Mouse (Mus musculus) gonadal fat pad, adult 2 months (tissue): ENCODE data around the gene Gata5. TPM values are rescaled to one million over a fixed set of nuclear protein-coding genes. Genes with fewer than 3 reads are reported as not detected.

Source experiments
- DNase-seq: peaks from one replicate; pipeline ENCODE4 v3.0.0-alpha.2; 2012; ENCODE audit warnings: low read depth
- polyA plus RNA-seq: library from polyadenylated mRNA; depleted of rRNA; stranded (reverse); fragments of >200 nt; gene quantifications from 2 replicates; pipeline ENCODE4 v1.2.3, GENCODE M21; 2012

The Gata5 gene
- polyA plus RNA-seq, 1 experiment, result 0.70 TPM

DNA sequence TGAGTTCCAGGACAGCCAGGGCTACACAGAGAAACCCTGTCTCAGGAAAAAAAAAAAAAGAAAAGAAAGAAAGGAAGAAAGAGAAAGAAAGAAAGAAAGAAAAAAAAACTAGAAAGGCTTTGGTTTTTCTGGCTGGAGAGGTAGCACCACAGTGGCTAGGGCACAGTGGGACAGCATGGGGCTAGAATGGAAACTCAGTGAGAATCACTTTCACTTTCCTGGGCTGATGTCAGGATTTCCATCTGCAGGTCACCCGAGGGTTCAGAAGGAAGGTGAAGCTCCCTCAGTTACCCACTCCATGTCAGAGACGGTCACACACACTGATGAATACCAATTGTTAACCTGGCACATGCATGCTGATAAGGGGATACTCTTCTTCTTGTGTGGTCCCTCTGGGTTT, 26.8 kb downstream of the Gata5 start:
- DNase-seq, result no peak

DNA sequence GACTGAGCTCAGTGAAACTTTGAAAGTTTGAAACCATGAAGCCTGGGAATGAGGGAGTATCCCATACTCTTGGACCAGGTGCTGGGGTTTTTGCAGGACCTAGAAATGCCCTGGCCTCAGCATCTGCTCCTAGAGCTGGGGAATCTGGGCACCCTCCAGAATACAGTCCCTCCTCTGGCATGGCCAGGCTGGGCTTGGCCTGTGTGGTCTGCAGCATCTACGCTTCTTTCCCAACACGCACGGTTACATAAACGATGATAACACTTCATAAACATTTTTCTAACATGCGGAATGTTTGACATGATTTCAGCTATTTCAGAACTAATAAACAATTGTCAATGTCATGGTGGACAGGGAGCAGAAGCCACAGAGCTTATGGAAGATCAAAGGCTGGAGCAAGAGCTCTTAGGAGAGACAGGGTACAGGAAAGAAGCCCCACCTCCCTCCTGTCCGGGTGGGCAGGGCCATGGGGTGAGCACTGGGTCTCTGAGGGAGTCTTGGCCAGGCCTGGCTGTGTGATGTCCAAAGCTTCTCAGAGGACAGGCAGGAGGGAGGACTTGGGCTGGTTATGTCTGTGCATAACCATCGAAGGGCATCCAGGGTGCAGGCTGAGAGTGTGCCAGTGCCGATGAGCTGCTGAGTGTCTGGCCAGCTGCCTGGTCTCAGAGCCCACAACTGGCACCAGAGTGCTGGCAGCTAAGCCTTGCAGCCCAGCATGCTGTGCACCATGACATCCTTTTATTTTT, 27.9 kb downstream of the Gata5 start:
- no peak for DNase-seq

DNA sequence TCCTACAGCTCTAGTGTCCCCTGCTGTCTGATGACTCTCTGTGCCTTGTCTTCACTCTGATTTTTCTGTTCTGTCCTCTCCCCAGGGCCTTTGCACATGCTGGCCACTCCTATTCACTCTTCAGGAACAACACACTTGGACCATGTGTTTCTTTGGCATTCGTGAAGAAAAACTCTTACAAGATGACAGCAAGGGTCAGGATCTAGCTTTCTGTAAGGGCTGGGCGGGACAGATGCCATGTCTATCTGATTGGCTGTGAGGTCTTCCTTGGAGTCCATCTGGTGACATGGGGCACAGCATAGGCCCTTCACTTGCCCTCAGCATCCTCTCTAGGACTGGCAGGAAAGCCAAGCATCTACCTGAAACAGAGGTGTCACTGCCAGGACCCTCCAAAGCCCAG, 28.5 kb downstream of the Gata5 start:
- no peak for DNase-seq

DNA sequence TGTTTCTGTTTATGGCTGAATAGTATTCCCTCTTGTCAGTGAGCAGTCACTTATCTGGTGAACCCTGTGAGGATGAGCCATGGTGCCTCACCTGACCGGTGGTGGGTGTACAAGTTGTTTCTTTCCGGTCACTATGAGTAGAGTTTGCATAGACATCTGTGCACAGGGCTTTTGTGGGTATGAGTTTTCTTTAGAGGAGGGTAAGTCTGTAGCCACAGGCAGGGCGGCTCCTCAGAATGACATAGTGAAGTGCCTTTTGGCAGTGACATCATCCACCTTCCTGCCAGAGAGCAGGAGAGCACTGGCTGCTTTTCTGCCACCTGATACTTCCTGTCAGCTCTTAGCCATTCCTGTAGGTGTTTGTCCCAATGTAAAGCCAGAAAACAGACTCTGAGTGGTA, 29.0 kb downstream of the Gata5 start:
- no peak for DNase-seq

DNA sequence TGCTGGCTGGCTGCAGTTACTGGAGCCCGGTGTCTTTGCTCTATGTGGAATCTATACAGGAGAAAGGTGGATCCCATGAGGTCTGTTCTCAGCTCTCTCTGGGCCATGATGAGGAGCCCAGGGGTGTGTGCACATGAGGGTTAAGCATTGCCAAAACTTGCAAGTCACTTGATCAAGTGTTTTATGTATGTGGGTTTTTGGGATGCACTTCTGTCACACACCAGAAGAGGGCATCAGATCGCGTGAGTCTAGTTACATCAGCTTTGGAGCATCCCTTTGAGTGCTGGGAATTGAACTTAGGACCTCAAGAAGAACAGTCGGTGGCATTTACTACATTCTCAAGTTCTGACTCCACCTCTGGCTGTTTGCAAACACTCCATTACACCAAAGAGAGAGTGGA, 29.9 kb downstream of the Gata5 start:
- DNase-seq, result no peak

DNA sequence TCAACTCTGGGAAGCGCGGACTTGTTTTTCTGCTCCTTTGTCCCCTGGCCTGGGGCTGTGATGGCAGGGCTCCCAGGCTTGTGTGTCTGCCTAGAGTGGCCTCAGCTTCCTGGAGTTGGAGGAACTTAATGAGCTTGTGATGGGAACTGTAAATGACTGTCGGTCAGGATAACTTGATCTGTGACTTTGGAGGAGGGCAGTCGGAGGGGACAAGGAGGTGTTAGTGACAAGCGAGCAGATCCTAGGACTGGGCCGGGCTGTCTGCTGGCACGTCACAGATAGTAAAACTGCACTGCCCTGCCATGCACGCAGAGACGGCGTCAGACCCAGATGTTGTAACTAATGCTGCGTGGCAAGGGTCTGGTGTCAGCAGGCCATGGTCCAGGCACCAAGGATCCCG, 31.0 kb downstream of the Gata5 start:
- DNase-seq, result no peak

DNA sequence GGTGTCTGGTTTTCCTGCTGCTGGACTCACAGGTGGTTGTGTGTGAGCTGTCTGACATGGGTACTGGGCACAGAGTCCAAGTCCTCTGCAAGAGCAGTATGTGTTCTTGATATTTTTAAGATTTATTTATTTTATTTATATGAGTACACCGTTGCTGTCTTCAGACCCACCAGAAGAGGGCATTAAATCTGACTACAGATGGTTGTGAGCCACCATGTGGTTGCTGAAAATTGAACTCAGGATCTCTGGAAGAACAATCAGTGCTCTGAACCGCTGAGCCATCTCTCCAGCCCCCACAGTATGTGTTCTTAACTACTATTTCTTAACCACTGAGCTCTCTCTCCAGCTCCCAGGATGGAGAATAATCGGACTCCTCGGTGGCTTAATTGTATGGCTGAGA, 32.3 kb downstream of the Gata5 start:
- no peak for DNase-seq

DNA sequence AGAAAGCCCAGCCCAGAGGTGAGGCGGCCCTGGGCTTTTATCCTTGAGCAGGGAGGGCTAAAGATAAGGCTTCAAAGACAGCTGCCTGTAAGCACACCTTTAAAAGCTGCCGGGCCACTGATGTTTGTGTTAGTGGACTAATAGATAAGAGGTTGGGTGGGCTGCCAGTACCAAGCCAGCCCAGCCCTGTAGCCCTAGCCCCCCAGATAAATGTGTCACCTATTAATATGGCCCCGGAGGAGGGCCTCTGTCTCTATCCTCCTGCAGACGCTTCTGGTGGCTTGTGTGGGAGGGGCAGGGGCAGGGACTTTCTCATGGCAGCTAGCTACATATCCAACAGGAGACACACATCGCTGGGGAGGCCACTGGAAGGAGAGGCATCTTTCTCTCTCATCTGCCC, 33.7 kb downstream of the Gata5 start:
- DNase-seq, result no peak

DNA sequence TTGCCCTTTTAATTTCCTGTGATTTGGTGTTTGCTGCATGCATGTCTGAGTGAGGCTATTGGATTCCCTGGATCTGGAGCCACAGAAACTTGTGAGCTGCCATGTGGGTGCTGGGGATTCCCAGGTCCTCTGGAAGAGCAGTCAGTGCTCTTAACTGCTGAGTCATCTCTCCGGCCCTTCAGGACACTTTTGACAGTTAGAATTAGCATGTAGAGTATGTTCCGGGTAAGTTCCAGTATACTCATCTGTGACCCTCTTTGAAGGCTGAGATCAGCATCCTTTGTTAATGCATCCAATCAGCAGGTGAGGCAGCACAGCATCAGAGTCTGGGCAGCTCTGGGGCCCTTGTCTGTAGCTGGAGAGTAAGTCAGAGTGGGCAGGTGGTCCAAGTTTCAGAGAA, 34.2 kb downstream of the Gata5 start:
- no peak for DNase-seq

DNA sequence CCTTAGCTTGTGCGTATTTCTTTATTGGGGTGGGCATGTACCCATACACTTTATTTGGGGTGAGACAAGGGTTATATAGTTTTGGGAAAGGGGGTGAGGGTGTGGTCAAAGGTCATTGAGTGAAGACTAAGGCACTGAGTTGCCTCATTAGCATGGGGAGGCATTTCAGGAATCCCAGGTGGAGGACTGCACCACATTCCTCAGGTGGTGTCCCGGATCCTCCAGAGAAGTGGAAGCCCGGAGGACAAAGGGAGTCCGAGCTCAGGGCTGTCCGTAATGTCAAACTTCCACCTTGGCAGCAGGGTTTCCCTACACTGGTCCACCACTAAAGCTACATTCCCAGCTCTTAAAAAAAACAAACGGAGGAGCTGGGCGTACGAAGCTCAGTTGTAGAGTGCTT, 41.6 kb downstream of the Gata5 start:
- no peak for DNase-seq

DNA sequence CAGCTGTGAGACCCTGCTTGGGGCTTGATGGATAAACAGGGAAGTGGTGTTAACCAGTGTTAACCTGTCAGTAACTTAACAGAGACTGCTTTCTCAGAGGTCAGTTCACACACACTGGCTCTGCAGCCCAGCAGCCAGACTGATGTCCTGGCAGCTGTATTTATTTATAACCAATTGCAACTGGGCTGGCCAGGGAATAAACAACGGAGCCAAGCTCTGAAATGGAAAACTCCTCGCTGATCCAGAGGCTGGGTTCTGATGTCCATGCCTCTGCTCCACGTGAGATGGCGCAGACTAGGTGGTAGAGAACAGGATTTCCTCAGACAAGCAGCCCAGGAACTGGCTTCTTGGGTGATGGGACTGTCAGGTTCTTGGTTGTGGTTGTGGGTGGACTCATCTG, 42.5 kb downstream of the Gata5 start:
- no peak for DNase-seq

DNA sequence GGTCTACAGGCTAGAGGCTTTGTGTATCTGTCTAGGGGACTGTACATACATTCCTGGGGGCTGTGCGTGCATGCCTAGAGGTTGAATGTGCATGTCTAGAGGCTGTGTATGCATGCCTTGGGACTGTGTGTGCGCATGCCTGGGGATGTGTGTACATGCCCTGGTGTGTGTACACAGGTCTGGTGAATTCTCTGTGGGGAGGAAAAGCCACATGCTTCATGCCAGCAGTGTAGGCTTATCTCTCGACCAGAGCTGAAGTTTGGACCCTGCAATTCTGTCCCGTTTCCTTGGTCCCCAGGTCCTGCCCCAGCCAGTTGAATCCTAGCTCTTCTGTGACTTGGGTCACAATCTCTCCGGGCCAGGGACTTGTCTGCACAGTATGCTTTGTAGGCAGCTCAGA, 42.9 kb downstream of the Gata5 start:
- DNase-seq, result no peak

DNA sequence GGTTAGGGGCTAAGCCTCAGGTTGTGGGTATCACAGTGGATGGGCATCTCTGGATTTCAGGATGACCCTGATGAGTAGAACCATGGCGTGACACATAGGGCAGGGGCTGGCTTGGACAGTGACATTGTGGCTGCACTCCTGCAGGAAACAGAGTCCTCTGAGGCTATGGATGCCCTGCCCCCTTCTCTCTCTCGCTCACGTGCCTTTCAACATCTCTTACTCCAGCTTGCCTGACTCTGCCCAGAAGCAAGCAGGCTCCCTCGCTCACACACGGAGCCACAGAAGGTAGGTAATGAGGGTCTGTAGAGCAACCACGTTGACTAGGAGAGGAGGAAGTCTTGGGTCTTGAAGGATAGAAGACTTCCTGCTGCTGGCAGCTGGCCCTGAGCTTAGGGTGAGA, 44.0 kb downstream of the Gata5 start:
- no peak for DNase-seq

DNA sequence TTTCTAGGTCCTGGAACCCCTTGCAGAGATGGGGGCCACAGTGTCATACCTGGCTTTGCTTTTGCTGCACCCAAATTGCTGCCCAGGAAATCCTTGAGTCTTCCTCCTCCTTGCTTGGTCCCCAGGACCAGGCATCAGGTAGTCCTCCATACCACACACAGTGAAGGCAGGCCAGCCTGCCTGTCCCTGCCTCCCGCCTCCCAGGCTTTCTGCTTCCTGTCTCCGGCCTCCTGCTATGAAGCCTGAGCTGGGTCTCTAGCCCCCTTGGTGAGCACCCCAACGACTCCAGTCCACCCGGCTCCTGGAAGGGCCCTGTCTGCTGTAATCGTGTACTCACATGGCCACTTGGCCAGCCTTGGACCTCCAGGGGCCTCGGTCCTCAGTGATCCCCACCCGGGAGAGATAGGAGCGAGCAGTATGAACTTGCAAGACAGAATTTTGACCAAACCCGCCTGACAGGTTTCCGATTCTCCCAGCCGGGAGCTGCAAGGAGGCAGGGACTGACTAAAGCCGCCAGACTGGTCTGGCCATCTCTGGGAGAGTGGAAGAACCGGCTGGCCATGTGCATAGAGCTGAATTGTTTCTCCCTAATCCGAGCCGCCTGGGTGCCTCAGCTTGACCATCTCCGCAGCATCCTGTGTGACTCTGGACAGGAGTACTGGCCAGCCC, 44.9 kb downstream of the Gata5 start, which contains the start of gene Rbbp8nl:
Gene Rbbp8nl (minus strand): TSS at position 440 of the 669 bp plus-strand sequence.
- DNase-seq, result peak; percentile 71

DNA sequence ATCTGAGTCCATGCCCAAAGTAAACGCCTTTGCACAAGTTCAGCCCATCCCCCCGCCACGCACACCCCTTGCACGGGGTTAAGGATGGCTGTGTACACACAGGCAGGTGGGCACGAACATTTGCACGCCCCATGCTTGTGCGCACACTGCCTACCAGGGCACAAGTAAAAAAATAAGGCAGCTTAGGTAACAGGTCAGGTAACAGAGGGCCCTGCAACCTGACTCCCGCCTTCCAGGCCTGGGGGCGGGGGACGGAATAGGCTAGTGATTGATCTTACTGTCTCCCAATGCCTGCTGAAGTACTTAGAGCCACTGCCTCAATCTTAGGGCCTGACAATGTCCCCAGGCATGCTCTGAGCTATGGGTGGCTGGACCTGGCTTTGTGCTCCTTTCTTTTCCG, 45.5 kb downstream of the Gata5 start:
- DNase-seq, result no peak

DNA sequence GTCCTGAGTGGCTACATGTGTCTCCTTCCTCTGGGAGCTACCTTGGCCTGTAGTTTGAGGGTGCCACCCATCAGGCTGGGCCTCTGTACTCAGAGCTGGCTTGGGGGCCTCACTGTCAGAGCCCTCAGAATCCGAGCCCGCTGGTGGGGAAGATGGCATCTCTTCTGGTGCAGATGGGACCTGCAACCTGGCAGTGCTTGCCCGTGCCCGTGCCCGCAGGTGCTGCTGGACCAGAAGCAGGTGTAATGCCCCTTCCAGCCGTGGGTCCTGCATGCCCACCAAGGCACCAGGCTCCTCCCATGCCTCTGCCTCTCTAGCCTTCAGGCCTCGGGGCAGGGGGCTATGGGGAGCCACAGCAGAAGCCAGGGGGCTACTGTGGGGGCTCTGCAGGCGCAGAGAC, 55.2 kb downstream of the Gata5 start:
- DNase-seq, result no peak

DNA sequence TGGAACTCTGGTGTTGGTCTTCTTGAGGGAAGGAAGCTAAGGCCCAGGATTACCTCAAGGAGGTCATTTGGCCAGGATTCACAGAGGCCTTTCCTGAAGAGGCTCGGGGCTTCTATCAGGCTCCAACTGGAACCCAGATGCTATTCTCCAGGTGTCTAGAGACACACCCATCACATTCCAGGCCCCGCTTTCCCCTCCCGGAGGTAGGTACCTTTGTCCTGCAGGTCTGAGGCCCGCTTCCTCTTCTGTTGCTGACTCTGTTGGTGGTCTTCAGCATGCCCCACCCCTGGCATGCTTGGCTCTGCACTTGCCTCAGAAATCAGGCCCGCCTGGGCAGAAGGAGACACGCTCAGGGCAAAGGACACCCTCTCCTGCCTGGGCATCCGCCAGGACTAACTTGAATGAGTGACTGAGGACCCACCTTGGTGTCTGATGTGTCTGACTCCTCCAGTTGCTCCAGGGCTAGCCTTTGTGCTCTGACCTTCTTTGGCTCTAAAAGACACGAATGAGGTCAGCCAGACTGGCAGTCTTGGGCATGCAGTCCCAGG, 56.7 kb downstream of the Gata5 start:
- DNase-seq, result no peak

DNA sequence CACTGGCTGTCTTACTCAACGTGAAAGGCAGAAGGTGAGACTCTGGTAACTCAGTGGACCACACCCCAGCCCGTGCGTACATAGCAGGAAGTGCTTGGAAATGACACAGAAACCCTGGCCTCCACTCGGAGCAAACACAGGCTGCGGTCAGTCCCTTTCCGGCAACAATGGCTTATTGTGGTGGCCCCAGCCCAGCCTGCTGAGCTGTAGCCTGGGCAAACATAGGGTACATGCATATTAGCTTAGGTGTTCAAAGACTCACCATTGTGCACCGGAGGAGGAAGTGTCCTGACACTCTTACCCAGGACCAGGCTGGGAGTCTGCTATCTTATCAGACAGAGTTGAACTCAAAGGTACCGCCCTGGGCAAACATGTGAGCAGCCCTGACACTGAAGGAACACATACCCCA, 57.6 kb downstream of the Gata5 start:
- no peak for DNase-seq

DNA sequence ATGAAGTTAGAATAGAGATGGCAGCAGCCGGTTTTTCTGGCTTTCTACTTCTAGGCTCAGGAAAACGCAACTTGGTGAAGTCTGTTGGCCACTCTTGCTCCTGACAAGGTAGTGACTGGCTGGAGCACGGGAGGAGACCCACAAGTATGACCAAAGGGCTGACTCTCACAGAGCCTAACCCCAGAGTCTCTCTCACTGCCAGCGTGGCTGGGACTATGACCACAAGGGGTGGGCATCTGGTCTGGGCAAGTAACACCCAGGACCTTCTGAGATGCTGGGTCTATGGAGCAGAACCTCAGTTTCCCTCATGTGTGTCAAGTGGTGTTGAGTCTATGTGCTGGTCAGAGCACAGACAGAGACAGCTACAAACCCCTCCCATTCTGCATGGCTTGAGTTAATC, 58.1 kb downstream of the Gata5 start:
- no peak for DNase-seq

DNA sequence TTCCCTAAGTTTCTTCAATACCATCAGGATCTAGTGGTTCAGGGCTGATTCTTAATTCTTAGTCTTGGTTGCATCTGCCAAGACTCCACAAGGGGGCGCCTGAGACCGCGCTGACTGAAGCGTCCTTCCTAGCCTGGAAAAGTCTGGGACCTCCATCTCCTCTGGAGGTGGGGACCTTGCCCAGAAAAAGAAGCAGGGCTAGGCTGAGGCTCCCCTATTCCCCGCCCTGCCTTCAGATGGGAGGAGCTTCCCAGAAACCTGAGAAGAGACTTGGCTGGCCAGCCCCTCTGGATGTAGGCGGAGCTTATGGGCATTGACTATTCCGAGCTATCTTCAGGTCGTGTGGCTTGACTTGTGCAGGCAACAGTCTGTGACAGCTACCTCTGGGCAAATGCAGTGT, 58.7 kb downstream of the Gata5 start:
- DNase-seq, result no peak
